Comparison of ENCODE assay signal across 8 mouse cellular contexts in the genomic region with DNA sequence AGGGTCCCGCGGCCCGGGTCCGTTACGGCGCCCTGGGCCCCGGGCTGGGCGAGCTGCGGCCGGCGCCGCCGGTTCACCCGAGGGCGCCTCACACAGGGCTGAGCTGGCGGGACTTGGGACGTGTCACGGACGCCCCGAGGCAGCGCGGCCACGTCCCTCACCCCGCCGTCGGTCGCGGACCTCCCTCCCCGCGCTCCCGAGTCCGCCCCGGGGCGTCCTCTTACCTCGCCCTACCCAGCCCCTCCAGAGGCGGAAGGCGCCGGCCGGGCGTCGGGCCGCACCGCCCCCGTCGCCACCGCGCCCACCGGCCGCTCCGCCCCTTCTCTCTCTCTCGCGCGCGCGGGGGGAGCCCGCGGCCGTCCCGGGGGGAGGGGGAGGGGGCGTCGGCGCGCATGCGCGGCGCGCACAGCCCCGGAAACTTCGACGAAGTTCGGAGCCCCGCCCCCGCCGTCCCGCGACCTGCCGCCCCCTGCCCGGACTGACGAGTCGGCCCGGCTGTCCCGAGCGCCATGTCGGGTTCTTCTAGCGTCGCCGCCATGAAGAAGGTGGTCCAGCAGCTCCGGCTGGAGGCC. TPM values are rescaled to one million over a fixed set of nuclear protein-coding genes. Genes with fewer than 3 reads are reported as not detected.
DNase-seq lines count a peak whose midpoint lies in the region; ATAC-seq and TF ChIP-seq lines count a peak whose summit lies in the region.

A gene (minus strand): TSS at position 323 of the 572 bp plus-strand sequence.
A gene (plus strand): TSS at position 377 of the 572 bp plus-strand sequence.

- no peaks in the 10 kb centered on the region for H3K9me3 ChIP-seq in forebrain, embryonic 10.5 days
- H3K9me3 ChIP-seq in heart, embryonic 15.5 days (replicated peaks) = no peaks in the 10 kb centered on the region
- no peaks in the 10 kb centered on the region for H3K9me3 ChIP-seq in liver, embryonic 15.5 days (replicated peaks)
- H3K9me3 ChIP-seq in stomach, embryonic 14.5 days (ENCODE audit: control insufficient read depth, low read depth, low read length) = no peaks in the 10 kb centered on the region

- H3K4me2 ChIP-seq in heart, embryonic 15.5 days = peak within 1 kb of the TSS; percentile 70
- H3K4me2 ChIP-seq in liver, embryonic 15.5 days = peak within 1 kb of the TSS; percentile 81
- peak within 1 kb of the TSS; percentile 82 for H3K4me2 ChIP-seq in stomach, embryonic 14.5 days (replicated peaks; ENCODE audit: low read depth, low read length)

- no peaks in the 10 kb centered on the region for H3K27me3 ChIP-seq in forebrain, embryonic 10.5 days (ENCODE audit: poor library complexity, severe bottlenecking)
- H3K27me3 ChIP-seq in heart, embryonic 15.5 days = no peaks in the 10 kb centered on the region
- no peaks in the 10 kb centered on the region for H3K27me3 ChIP-seq in liver, embryonic 15.5 days
- no peaks in the 10 kb centered on the region for H3K27me3 ChIP-seq in stomach, embryonic 14.5 days (ENCODE audit: control insufficient read depth, insufficient read depth, low read length)

- peak within 1 kb of the TSS; percentile 94 for H3K9ac ChIP-seq in heart, embryonic 15.5 days
- peak within 1 kb of the TSS; percentile 93 for H3K9ac ChIP-seq in liver, embryonic 15.5 days
- peak within 1 kb of the TSS; percentile 87 for H3K9ac ChIP-seq in stomach, embryonic 14.5 days (replicated peaks; ENCODE audit: low read depth, low read length)

- DNase-seq in CD8-positive naive resting alpha-beta T cell, adult 2 months (ENCODE audit: low read depth in 2 of 2, low spot score in 2 of 2) = peak; percentile 74 to 80
- peak; percentile 90 for DNase-seq in brain, embryonic 14.5 days (ENCODE audit: low read depth)
- peak; percentile 88 for DNase-seq in forebrain, embryonic 10.5 days (ENCODE audit: extremely low spot score, low spot score)
- DNase-seq in kidney, postnatal 14 days = peak; percentile 95
- DNase-seq in neural tube, embryonic 10.5 days (ENCODE audit: extremely low spot score, low spot score) = peak; percentile 93

- TF ChIP-seq POLR2A in brain, embryonic 14.5 days (IDR thresholded peaks at IDR 0.05; ENCODE audit: borderline replicate concordance, extremely low read depth, insufficient read depth, insufficient read length, poor library complexity, severe bottlenecking) = peak; percentile 84

- H3K4me3 ChIP-seq in forebrain, embryonic 10.5 days = peak within 1 kb of the TSS; percentile 91
- H3K4me3 ChIP-seq in heart, embryonic 15.5 days = peak within 1 kb of the TSS; percentile 89
- H3K4me3 ChIP-seq in liver, embryonic 15.5 days (replicated peaks) = peak within 1 kb of the TSS; percentile 89
- peak within 1 kb of the TSS; percentile 94 for H3K4me3 ChIP-seq in stomach, embryonic 14.5 days (ENCODE audit: low read depth, low read length)

- peak within 1 kb of the TSS; percentile 98 for H3K27ac ChIP-seq in forebrain, embryonic 10.5 days
- H3K27ac ChIP-seq in heart, embryonic 15.5 days = peak within 1 kb of the TSS; percentile 97
- H3K27ac ChIP-seq in liver, embryonic 15.5 days (replicated peaks) = peak within 1 kb of the TSS; percentile 97
- H3K27ac ChIP-seq in stomach, embryonic 14.5 days (ENCODE audit: low read length) = peak within 1 kb of the TSS; percentile 91

- H3K4me1 ChIP-seq in forebrain, embryonic 10.5 days = peaks cover 32% of the 10 kb centered on the region
- peaks cover 22% of the 10 kb centered on the region for H3K4me1 ChIP-seq in heart, embryonic 15.5 days (replicated peaks)
- peaks cover 35% of the 10 kb centered on the region for H3K4me1 ChIP-seq in liver, embryonic 15.5 days (replicated peaks)
- peaks cover 18% of the 10 kb centered on the region; the same call in 1 of the 2 replicates for H3K4me1 ChIP-seq in stomach, embryonic 14.5 days (ENCODE audit: control insufficient read depth, insufficient read depth, low read length)

- TF ChIP-seq CTCF in brain, embryonic 14.5 days (IDR thresholded peaks at IDR 0.05; ENCODE audit: borderline replicate concordance, extremely low read depth, insufficient read depth, insufficient read length) = no peak

- peak; percentile 97 for ATAC-seq in heart, embryonic 15.5 days (replicated peaks; ENCODE audit: insufficient number of reproducible peaks, insufficient read depth, low FRiP score, low read depth)
- peak; percentile 97 for ATAC-seq in liver, embryonic 15.5 days (ENCODE audit: insufficient read depth)
- peak; percentile 95 for ATAC-seq in stomach, embryonic 14.5 days (ENCODE audit: insufficient number of reproducible peaks, insufficient read depth, low FRiP score, low read depth)

- WGBS in forebrain, embryonic 10.5 days = under 1% methylated on average over 77 of the region's 88 CpGs
- under 1% methylated on average over 53 of the region's 88 CpGs for WGBS in heart, embryonic 15.5 days
- under 1% methylated on average over 67 of the region's 88 CpGs for WGBS in liver, embryonic 15.5 days (ENCODE audit: insufficient replicate concordance)
- WGBS in stomach, embryonic 14.5 days = under 1% methylated on average over 46 of the region's 88 CpGs

- H3K36me3 ChIP-seq in forebrain, embryonic 10.5 days (replicated peaks) = peaks cover 29% of the 10 kb centered on the region
- H3K36me3 ChIP-seq in heart, embryonic 15.5 days = peaks cover 10% of the 10 kb centered on the region; the same call in 1 of the 2 replicates
- H3K36me3 ChIP-seq in liver, embryonic 15.5 days (replicated peaks) = peaks cover 19% of the 10 kb centered on the region
- H3K36me3 ChIP-seq in stomach, embryonic 14.5 days (ENCODE audit: control insufficient read depth, insufficient read depth, low read length) = peaks cover 14% of the 10 kb centered on the region

RNA-seq across cellular contexts. Expression of the first gene that starts in this region (rescaled TPM):
- polyA plus RNA-seq in brain, embryonic 14.5 days (2012; rRNA removed) = 6.7 and 8.6 TPM in 2 replicates
- polyA plus RNA-seq in forebrain, embryonic 10.5 days (2016; fragmentation: Nextera tagmentation; extraction: Ambion mirVana) = 5.2 and 5.6 TPM in 2 replicates
- 4.2 and 5.8 TPM in 2 replicates for polyA plus RNA-seq in heart, embryonic 15.5 days (2015; fragmentation: Nextera tagmentation; extraction: Ambion mirVana)
- 0.96 and 1.3 TPM in 2 replicates for polyA plus RNA-seq in liver, embryonic 15.5 days (2015; fragmentation: Nextera tagmentation; extraction: Ambion mirVana)
- 6.3 and 8.0 TPM in 2 replicates for polyA plus RNA-seq in stomach, embryonic 14.5 days (2014; fragmentation: Nextera tagmentation; extraction: Ambion mirVana)

RNA-seq across cellular contexts. Expression of the second gene that starts in this region (rescaled TPM):
- 157 and 185 TPM in 2 replicates for polyA plus RNA-seq in brain, embryonic 14.5 days (2012; rRNA removed)
- 1,224 and 1,240 TPM in 2 replicates for polyA plus RNA-seq in forebrain, embryonic 10.5 days (2016; fragmentation: Nextera tagmentation; extraction: Ambion mirVana)
- polyA plus RNA-seq in heart, embryonic 15.5 days (2015; fragmentation: Nextera tagmentation; extraction: Ambion mirVana) = 976 and 1,307 TPM in 2 replicates
- 458 and 540 TPM in 2 replicates for polyA plus RNA-seq in liver, embryonic 15.5 days (2015; fragmentation: Nextera tagmentation; extraction: Ambion mirVana)
- polyA plus RNA-seq in stomach, embryonic 14.5 days (2014; fragmentation: Nextera tagmentation; extraction: Ambion mirVana) = 946 and 996 TPM in 2 replicates

Comparison
In these comparisons a context has a peak if more than half of its experiments do, and no peak if none do; other contexts are left out.
1. Peak in every context shown above with its lines: DNase-seq, ATAC-seq, H3K4me3 ChIP-seq and H3K27ac ChIP-seq.